Comparison of ENCODE assay signal across 19 mouse cellular contexts in the genomic region with DNA sequence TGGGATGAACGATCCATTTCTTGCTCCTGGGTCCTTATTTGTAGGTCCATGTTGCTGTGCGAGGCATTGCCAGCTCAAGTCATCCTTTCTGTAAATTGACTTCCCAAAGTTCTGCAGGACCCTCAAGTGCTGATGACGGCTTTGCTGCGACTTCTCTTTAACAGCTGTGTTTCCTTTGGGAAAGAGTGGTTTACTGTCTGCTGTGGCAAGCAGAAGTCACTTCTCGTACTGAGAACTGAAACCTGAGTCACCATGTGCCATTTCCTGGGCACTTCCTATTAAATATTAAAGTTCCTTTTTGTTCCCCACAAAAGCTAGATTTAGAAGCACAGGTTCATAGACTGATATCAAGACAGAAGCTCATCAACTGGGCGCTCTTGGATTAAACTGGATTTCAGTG. TPM values are rescaled to one million over a fixed set of nuclear protein-coding genes. Genes with fewer than 3 reads are reported as not detected.
DNase-seq lines count a peak whose midpoint lies in the region; ATAC-seq lines count a peak whose summit lies in the region.
"Had no signal": no experiment of that assay in that cellular context is flagged by ENCODE, and none has a peak within 500 bp of the region (broad histone marks: within the 10 kb centered on the region; RNA-seq: fewer than 3 reads in every experiment).

No protein-coding gene starts in this region.

- peak; percentile 45 to 46; a peak in 2 of 4 replicates for ATAC-seq in hematopoietic stem cell, adult 5-6 weeks (replicated peaks in 1 of 2; ENCODE audit: insufficient read depth in 1 of 2, low FRiP score in 2 of 2, low TSS enrichment in 1 of 2, low read depth in 1 of 2, poor library complexity in 2 of 2, severe bottlenecking in 2 of 2)
- ATAC-seq: hindbrain, postnatal 0 days had no signal

- peak; percentile 19 for DNase-seq in heart, adult 8-10 months (ENCODE audit: low spot score)
- no peak for DNase-seq in heart, postnatal 36 days
- DNase-seq in lung, postnatal 25 days (ENCODE audit: low spot score) = peak; percentile 10
- no peak for DNase-seq in lung, postnatal 14 days
- DNase-seq in telencephalon, adult 2 months (ENCODE audit: low read depth, low spot score) = peak; percentile 10
- DNase-seq in cerebellum, postnatal 10 days = no peak
- DNase-seq: adrenal gland, postnatal 36 days; cerebellum, adult 9-11 months; embryo, embryonic 11 days; gastrocnemius, postnatal 25 days; heart, postnatal 10 days; kidney, adult 18-20 months; kidney, postnatal 14 days; liver; midbrain, embryonic 14.5 days; retina, postnatal 1 day; right cerebral cortex, postnatal 4 days had no signal

- intact Hi-C loops in heart, postnatal 36 days (cut with DNase I) = no loop called here

RNA-seq across cellular contexts. Expression of a gene that starts 41.8 kb away (rescaled TPM):
- 10 to 100 TPM; 18.9 to 27.1 (median 22.0) TPM for total RNA-seq in heart, adult 8-10 months (2022)
- 10 to 100 TPM; 28.8 to 33.2 TPM for total RNA-seq in heart, postnatal 36 days (2021)
- total RNA-seq in hematopoietic stem cell, adult 5-6 weeks (2017) = 2.2 and 2.3 TPM in 2 replicates

Comparison
In these comparisons a context has a peak if more than half of its experiments do, and no peak if none do; other contexts are left out.
1. DNase-seq: peak in heart, adult 8-10 months (single experiment), lung, postnatal 25 days (single experiment) and telencephalon, adult 2 months (single experiment); none in heart, postnatal 36 days (0 of 2), lung, postnatal 14 days (single experiment) and cerebellum, postnatal 10 days (0 of 2).